Mouse (Mus musculus): ENCODE measurements around the gene Tns4. TPM values are rescaled to one million over a fixed set of nuclear protein-coding genes. Genes with fewer than 3 reads are reported as not detected.

Tns4 gene
- polyA plus RNA-seq, 1 experiment = 0.17 TPM

DNA sequence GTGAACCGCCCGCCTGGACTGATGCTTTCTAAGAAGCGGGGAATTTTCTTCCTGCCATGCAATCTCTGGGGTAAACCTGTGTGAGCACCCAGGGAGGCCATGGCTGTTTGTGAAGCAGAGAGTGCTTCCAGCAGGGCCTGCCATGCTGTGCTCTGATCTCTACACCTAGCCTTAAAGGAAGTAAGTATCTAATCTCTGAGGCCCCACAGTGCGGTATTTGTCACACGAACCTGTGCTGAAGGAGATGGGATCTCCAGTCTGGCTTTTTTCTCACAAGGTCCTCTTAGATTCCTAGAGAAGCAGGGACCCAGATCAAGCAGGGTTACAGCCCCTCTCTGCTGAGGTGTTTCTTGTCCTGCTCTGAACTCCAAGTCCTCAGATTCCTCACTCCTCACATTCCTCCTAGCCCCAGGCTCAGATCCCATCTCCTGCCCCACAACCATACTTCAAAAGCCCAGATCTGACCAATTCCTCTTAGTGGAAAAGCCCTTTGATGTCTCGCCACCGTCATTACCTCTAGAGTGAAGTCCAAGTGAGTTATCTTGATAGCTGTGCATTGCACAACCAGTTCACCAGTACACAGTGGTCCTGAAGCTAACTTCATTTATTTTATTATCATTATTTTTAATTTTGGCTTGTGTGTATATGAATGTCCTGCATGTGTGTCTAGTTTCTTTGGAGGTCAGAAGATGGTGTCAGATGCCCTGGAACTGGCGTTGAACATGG, 25.5 kb downstream of the Tns4 start:
- Histone ChIP-seq H3K4me3 (ENCODE audit: insufficient read depth, low read length) (no peak overlapping the region), H3K27ac (ENCODE audit: insufficient read depth, low read length) (no peak overlapping the region), H3K4me1 (ENCODE audit: control insufficient read depth, insufficient read depth, low read length) (0 out of 2 replicates have a peak, but pooled peaks cover 2% of the 10 kb centered on the region)
- no peak for TF ChIP-seq POLR2A (IDR thresholded peaks at IDR 0.05; ENCODE audit: extremely low read depth, insufficient read depth, low read length)
- no peak for TF ChIP-seq CTCF (IDR thresholded peaks at IDR 0.05; ENCODE audit: extremely low read depth, insufficient read depth, low read length)

DNA sequence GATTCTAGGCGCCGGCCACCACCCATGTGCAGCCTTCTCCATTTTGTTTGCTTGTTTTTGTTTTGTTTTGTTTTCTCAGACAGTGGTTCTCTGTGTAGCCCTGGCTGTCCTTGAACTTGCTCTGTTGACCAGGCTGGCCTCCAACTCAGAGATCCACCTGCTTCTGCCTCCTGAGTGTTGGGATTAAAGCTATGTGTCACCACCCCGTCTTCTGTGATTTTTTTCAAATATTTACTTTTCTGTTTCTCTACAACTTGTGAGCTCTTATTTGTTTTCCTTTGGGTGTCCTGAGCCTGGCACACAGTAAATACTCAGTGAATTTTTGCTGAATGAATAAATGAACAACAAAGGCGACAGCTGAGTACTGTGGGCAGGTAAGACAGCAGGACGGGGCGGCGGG, 26.4 kb downstream of the Tns4 start:
- Histone ChIP-seq H3K4me3 (ENCODE audit: insufficient read depth, low read length) (no peak overlapping the region), H3K27ac (ENCODE audit: insufficient read depth, low read length) (no peak overlapping the region), H3K4me1 (ENCODE audit: control insufficient read depth, insufficient read depth, low read length) (0 out of 2 replicates have a peak, but pooled peaks cover 2% of the 10 kb centered on the region)
- TF ChIP-seq POLR2A (IDR thresholded peaks at IDR 0.05; ENCODE audit: extremely low read depth, insufficient read depth, low read length) (no peak), CTCF (IDR thresholded peaks at IDR 0.05; ENCODE audit: extremely low read depth, insufficient read depth, low read length) (no peak)

DNA sequence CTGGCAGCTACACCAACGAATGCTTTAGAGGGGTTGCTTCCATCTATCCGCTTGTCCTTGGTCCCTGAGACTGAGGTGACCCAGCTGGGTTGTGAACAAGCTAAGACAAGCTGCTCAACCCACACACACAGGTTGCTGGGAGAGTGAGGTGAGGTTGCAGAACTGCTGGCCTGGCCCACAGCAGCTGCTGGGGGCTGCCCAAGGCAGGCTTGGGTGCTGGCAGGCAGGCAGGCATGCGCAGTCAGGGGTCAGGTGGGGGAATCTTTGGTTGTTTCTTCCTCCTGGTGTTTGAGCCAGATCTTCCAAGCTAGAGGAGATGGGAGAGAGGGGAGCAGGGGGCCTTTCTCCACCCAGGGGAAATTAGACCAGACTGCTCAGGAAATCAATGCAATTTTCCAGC, 28.7 kb downstream of the Tns4 start:
- Histone ChIP-seq H3K27ac (ENCODE audit: insufficient read depth, low read length) (no peak overlapping the region), H3K4me1 (ENCODE audit: control insufficient read depth, insufficient read depth, low read length) (no peaks in the 10 kb centered on the region), H3K4me3 (ENCODE audit: insufficient read depth, low read length) (no peak overlapping the region)
- TF ChIP-seq POLR2A (IDR thresholded peaks at IDR 0.05; ENCODE audit: extremely low read depth, insufficient read depth, low read length) = no peak
- TF ChIP-seq CTCF (IDR thresholded peaks at IDR 0.05; ENCODE audit: extremely low read depth, insufficient read depth, low read length) = no peak

DNA sequence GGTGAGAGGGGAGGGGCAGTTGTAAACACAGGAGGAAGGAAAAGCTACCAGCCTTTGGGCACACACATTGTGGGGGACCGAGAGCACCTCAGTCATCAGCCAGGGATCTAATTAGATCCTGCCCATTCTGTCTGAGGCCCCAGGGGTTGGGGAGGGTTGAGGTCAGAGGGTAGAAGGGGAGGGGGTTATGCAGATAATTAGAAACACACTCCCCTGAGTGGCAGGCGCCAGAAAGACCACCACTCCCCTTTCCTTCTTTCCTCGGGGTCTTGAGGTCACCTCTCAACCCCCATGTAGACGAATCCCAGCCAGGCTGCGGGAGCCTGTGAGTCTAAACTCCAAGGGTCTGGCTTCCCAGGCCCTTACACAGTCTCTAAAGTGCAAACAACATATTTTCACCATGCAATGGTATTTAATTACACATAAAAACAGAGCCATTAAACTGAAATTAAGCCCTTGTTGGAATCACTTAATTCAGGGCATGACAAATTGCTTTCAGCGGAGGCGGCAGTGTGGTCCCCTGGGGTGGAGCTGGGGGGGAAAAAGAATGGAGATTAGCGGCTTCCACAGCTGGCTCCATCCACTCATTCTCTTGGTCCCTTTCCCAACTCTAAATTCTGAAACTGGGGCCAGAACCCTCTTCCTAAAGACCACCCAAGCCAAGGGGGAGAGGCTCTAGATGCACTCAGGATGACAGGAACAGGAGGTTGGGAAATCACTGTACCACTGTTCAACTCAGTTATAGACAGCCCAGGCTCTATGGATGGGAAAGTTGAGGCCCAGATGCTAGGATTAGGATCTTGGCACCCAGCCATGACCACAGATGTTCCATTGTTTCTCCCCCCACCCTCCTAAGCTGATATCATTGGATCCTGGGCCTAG, 33.3 kb downstream of the Tns4 start:
- TF ChIP-seq POLR2A (IDR thresholded peaks at IDR 0.05; ENCODE audit: extremely low read depth, insufficient read depth, low read length) (no peak), CTCF (IDR thresholded peaks at IDR 0.05; ENCODE audit: extremely low read depth, insufficient read depth, low read length) (no peak)
- Histone ChIP-seq H3K4me3 (ENCODE audit: insufficient read depth, low read length) (no peak overlapping the region), H3K27ac (ENCODE audit: insufficient read depth, low read length) (no peak overlapping the region), H3K4me1 (ENCODE audit: control insufficient read depth, insufficient read depth, low read length) (no peaks in the 10 kb centered on the region)

DNA sequence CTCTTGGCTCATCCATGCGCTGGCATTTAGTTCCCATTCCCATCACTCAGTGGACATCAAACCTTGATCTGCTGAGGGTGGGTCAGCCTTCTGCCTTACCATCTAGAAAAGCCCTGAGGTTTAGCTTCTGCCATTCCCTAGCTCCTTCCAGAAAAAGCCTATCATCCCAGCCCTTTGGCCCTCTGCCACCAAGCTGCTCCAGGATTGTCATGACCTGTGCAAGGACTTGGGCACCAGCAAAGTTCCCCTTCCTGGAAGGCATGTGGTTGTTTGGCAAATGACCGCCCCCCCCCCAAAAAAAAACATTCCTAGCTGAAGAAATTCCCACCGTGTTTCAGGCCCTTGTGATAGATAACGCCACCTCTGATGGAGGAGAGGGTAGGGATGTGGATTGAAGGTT, 34.0 kb downstream of the Tns4 start:
- Histone ChIP-seq H3K4me3 (ENCODE audit: insufficient read depth, low read length) (no peak overlapping the region), H3K4me1 (ENCODE audit: control insufficient read depth, insufficient read depth, low read length) (no peaks in the 10 kb centered on the region), H3K27ac (ENCODE audit: insufficient read depth, low read length) (no peak overlapping the region)
- TF ChIP-seq CTCF (IDR thresholded peaks at IDR 0.05; ENCODE audit: extremely low read depth, insufficient read depth, low read length) (no peak), POLR2A (IDR thresholded peaks at IDR 0.05; ENCODE audit: extremely low read depth, insufficient read depth, low read length) (no peak)

DNA sequence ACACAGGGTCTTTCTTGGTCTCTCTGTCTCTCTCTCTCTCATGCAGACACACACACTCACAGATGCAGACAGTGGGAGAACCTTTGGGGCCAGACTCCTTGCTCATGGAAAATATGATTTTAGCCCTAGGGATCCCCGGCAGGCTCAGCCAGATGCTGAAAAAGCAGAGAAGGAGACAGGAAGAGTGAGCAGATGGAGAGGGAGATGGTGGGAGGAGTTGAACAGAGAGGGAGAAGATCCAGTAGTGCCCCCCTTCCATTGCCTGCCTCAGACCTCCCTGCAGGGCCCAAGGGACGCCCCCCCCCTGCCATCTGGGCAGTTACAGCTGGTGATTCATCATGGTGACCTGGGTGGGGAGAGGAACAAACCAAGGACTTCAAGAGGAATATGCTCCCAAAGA, 41.5 kb downstream of the Tns4 start:
- H3K4me1 ChIP-seq (ENCODE audit: control insufficient read depth, insufficient read depth, low read length) = peaks cover 1% of the 10 kb centered on the region; the same call in 1 of the 2 replicates
- H3K27ac ChIP-seq (ENCODE audit: insufficient read depth, low read length) = no peak overlapping the region
- H3K4me3 ChIP-seq (ENCODE audit: insufficient read depth, low read length) = no peak overlapping the region
- no peak for TF ChIP-seq POLR2A (IDR thresholded peaks at IDR 0.05; ENCODE audit: extremely low read depth, insufficient read depth, low read length)
- no peak for TF ChIP-seq CTCF (IDR thresholded peaks at IDR 0.05; ENCODE audit: extremely low read depth, insufficient read depth, low read length)

DNA sequence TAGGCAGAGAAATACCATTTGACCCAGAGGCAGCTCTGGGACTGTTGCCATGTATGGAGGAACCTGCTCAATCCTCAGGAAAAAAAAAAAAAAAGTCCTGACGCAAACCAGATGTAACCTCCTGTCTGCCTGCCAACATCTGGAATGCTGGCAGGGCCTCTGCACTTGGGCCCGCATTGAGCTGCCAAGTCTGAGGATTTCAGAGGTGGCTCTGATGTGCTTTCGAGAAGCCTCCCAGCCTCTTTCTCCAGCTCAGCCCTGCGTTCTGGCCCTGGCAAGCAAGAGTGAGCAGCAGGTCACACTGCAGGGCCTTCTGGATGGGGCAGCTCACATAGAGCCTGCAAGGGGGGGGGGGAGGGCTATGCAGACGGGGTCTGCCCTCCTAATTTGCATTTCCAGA, 42.0 kb downstream of the Tns4 start:
- Histone ChIP-seq H3K4me1 (ENCODE audit: control insufficient read depth, insufficient read depth, low read length) (peaks cover 1% of the 10 kb centered on the region; the same call in 1 of the 2 replicates), H3K27ac (ENCODE audit: insufficient read depth, low read length) (no peak overlapping the region), H3K4me3 (ENCODE audit: insufficient read depth, low read length) (no peak overlapping the region)
- TF ChIP-seq POLR2A (IDR thresholded peaks at IDR 0.05; ENCODE audit: extremely low read depth, insufficient read depth, low read length) = no peak
- TF ChIP-seq CTCF (IDR thresholded peaks at IDR 0.05; ENCODE audit: extremely low read depth, insufficient read depth, low read length) = no peak

DNA sequence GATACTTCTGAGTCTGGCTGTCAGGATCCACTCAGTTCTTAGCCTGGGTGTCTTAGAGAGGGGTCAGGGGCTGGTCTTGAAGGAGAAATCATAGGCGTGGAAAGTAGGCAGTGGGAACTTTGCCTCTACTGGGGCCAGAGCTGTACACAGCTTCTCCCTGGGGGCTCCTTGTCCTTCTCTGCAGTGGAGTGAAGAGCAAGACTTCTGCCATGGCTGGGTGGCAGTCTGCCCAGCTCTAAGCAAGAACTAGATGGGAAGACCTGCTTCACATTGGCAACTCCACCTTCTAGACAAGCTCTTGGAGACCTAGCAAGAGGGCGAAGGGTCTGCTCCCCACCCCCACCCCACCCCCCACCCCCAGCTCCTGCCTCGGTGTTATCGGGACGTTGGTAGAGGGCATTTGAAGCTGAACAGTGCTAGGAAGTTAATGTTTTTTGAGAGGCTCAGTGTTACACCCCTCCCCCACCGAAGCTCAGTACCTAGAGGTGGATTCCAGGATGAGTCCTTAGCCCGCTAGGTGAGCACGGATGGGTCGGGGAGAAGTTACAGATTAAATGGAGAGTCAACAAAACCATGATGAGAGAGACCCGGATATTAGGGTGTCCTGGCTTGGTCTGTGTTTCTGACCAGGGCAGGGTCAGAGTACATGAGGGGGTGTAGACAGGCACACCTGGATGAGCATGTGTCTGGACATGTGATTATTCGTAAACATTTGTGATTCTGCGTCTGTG, 43.8 kb downstream of the Tns4 start:
- Histone ChIP-seq H3K4me1 (ENCODE audit: control insufficient read depth, insufficient read depth, low read length) (peaks cover 1% of the 10 kb centered on the region; the same call in 1 of the 2 replicates), H3K4me3 (ENCODE audit: insufficient read depth, low read length) (no peak overlapping the region), H3K27ac (ENCODE audit: insufficient read depth, low read length) (no peak overlapping the region)
- TF ChIP-seq POLR2A (IDR thresholded peaks at IDR 0.05; ENCODE audit: extremely low read depth, insufficient read depth, low read length) = no peak

DNA sequence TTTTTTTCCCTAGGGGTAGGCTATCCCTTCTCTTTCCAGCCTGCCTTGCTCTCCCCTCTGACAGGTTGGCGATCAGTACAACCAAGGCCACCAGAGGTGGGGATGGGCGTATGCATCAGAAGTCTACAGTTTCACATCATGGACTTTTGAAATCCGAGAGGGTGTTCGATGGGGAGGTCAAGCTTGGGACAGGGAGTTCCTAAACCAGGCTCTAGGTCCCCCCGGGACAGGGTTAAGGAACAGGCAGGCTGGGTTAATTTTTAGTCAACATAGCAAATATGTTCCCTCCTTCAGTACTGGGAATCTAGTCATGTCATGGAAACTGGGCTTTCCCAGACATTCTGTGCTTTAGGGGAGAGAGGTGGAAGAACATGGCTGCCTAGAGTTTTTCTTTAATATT, 44.8 kb downstream of the Tns4 start:
- Histone ChIP-seq H3K4me1 (ENCODE audit: control insufficient read depth, insufficient read depth, low read length) (peaks cover 1% of the 10 kb centered on the region; the same call in 1 of the 2 replicates), H3K4me3 (ENCODE audit: insufficient read depth, low read length) (no peak overlapping the region), H3K27ac (ENCODE audit: insufficient read depth, low read length) (no peak overlapping the region)
- no peak for TF ChIP-seq POLR2A (IDR thresholded peaks at IDR 0.05; ENCODE audit: extremely low read depth, insufficient read depth, low read length)
- no peak for TF ChIP-seq CTCF (IDR thresholded peaks at IDR 0.05; ENCODE audit: extremely low read depth, insufficient read depth, low read length)
